Mouse (Mus musculus): ENCODE measurements around the gene Usp47. TPM values are rescaled to one million over a fixed set of nuclear protein-coding genes. Genes with fewer than 3 reads are reported as not detected.

Gene Usp47
- polyA plus RNA-seq, 1 experiment: 15.5 TPM

- Histone ChIP-seq H3K4me1 (ENCODE audit: control insufficient read depth, insufficient read depth, low read length) (peaks cover 7% of the 10 kb centered on the region), H3K4me3 (ENCODE audit: insufficient read depth, low read depth, low read length) (no peak overlapping the region), H3K27ac (ENCODE audit: insufficient read depth, low read depth, low read length) (no peak overlapping the region), H3K36me3 (ENCODE audit: control insufficient read depth, insufficient read depth, low read length) (no peaks in the 10 kb centered on the region), H3K27me3 (replicated peaks; ENCODE audit: control insufficient read depth, insufficient read depth, low read length) (no peaks in the 10 kb centered on the region)
- peak; percentile 64 for DNase-seq
- no peak for TF ChIP-seq POLR2A (IDR thresholded peaks at IDR 0.05; ENCODE audit: low read depth, low read length)
- no peak for TF ChIP-seq CTCF (conservative IDR thresholded peaks at IDR 0.05; ENCODE audit: insufficient read depth, insufficient read length, low read depth, low read length)
- 47% methylated on average over 4 of the region's 4 CpGs for WGBS
These were observed 105.5 kb downstream of the Usp47 start for GRCm38 (mm10) chr7:112128810-112129209.

- no peak for TF ChIP-seq CTCF (conservative IDR thresholded peaks at IDR 0.05; ENCODE audit: insufficient read depth, insufficient read length, low read depth, low read length)
- TF ChIP-seq POLR2A (IDR thresholded peaks at IDR 0.05; ENCODE audit: low read depth, low read length): no peak
- peak; percentile 17 for DNase-seq
- H3K36me3 ChIP-seq (ENCODE audit: control insufficient read depth, insufficient read depth, low read length): no peaks in the 10 kb centered on the region
- no peaks in the 10 kb centered on the region for H3K27me3 ChIP-seq (replicated peaks; ENCODE audit: control insufficient read depth, insufficient read depth, low read length)
- H3K27ac ChIP-seq (ENCODE audit: insufficient read depth, low read depth, low read length): no peak overlapping the region
- 74% methylated on average over 6 of the region's 6 CpGs for WGBS
- H3K4me3 ChIP-seq (ENCODE audit: insufficient read depth, low read depth, low read length): no peak overlapping the region
- H3K4me1 ChIP-seq (ENCODE audit: control insufficient read depth, insufficient read depth, low read length): peaks cover 7% of the 10 kb centered on the region
These were observed 106.5 kb downstream of the Usp47 start for GRCm38 (mm10) chr7:112129851-112130250.

DNA sequence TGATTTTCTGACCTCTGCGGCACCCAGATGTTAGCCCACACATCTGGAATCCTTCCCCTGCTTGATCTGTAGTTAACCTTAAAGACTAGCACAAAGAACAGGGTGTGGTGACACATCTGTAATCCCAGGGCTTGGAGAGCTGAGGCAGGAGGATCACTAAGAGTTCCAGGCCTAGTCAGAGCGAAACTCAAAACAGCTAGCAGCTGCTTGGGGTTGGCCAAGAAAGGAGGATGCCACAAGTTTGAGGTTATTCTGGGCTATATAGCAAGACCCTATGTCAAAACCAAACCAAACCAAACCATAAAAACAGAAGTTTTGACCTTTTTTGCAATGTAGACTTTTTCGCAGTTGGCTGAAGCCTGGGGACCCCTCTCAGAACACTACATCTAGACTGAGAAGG is 107.4 kb downstream of the Usp47 start:
- Histone ChIP-seq H3K4me3 (ENCODE audit: insufficient read depth, low read depth, low read length) (no peak overlapping the region), H3K27ac (ENCODE audit: insufficient read depth, low read depth, low read length) (no peak overlapping the region), H3K4me1 (ENCODE audit: control insufficient read depth, insufficient read depth, low read length) (peaks cover 7% of the 10 kb centered on the region), H3K36me3 (ENCODE audit: control insufficient read depth, insufficient read depth, low read length) (no peaks in the 10 kb centered on the region), H3K27me3 (replicated peaks; ENCODE audit: control insufficient read depth, insufficient read depth, low read length) (no peaks in the 10 kb centered on the region)
- DNase-seq: no peak
- TF ChIP-seq CTCF (conservative IDR thresholded peaks at IDR 0.05; ENCODE audit: insufficient read depth, insufficient read length, low read depth, low read length) (no peak), POLR2A (IDR thresholded peaks at IDR 0.05; ENCODE audit: low read depth, low read length) (no peak)
- WGBS: 90% methylated on average over 3 of the region's 3 CpGs

- H3K36me3 ChIP-seq (ENCODE audit: control insufficient read depth, insufficient read depth, low read length): no peaks in the 10 kb centered on the region
- H3K4me1 ChIP-seq (ENCODE audit: control insufficient read depth, insufficient read depth, low read length): peaks cover 7% of the 10 kb centered on the region
- WGBS: 67% methylated on average over 6 of the region's 6 CpGs
- no peak for DNase-seq
- no peaks in the 10 kb centered on the region for H3K27me3 ChIP-seq (replicated peaks; ENCODE audit: control insufficient read depth, insufficient read depth, low read length)
- no peak overlapping the region for H3K27ac ChIP-seq (ENCODE audit: insufficient read depth, low read depth, low read length)
- no peak for TF ChIP-seq CTCF (conservative IDR thresholded peaks at IDR 0.05; ENCODE audit: insufficient read depth, insufficient read length, low read depth, low read length)
- no peak overlapping the region for H3K4me3 ChIP-seq (ENCODE audit: insufficient read depth, low read depth, low read length)
These were observed 108.7 kb downstream of the Usp47 start for GRCm38 (mm10) chr7:112132005-112132404.

- no peaks in the 10 kb centered on the region for H3K27me3 ChIP-seq (replicated peaks; ENCODE audit: control insufficient read depth, insufficient read depth, low read length)
- no peak overlapping the region for H3K27ac ChIP-seq (ENCODE audit: insufficient read depth, low read depth, low read length)
- H3K4me1 ChIP-seq (ENCODE audit: control insufficient read depth, insufficient read depth, low read length): peaks cover 5% of the 10 kb centered on the region
- H3K36me3 ChIP-seq (ENCODE audit: control insufficient read depth, insufficient read depth, low read length): no peaks in the 10 kb centered on the region
- no peak for DNase-seq
- WGBS: 92% methylated on average over 5 of the region's 5 CpGs
- TF ChIP-seq POLR2A (IDR thresholded peaks at IDR 0.05; ENCODE audit: low read depth, low read length) (no peak), CTCF (conservative IDR thresholded peaks at IDR 0.05; ENCODE audit: insufficient read depth, insufficient read length, low read depth, low read length) (peak; percentile 15; the same call in 1 of the 2 replicates)
- H3K4me3 ChIP-seq (ENCODE audit: insufficient read depth, low read depth, low read length): no peak overlapping the region
These were observed 110.0 kb downstream of the Usp47 start for GRCm38 (mm10) chr7:112133277-112133676.

- TF ChIP-seq POLR2A (IDR thresholded peaks at IDR 0.05; ENCODE audit: low read depth, low read length) (no peak), CTCF (conservative IDR thresholded peaks at IDR 0.05; ENCODE audit: insufficient read depth, insufficient read length, low read depth, low read length) (no peak)
- H3K4me1 ChIP-seq (ENCODE audit: control insufficient read depth, insufficient read depth, low read length): no peaks in the 10 kb centered on the region
- WGBS: 81% methylated on average over 4 of the region's 4 CpGs
- no peaks in the 10 kb centered on the region for H3K27me3 ChIP-seq (replicated peaks; ENCODE audit: control insufficient read depth, insufficient read depth, low read length)
- H3K27ac ChIP-seq (ENCODE audit: insufficient read depth, low read depth, low read length): no peak overlapping the region
- no peak overlapping the region for H3K4me3 ChIP-seq (ENCODE audit: insufficient read depth, low read depth, low read length)
- DNase-seq: no peak
- no peaks in the 10 kb centered on the region for H3K36me3 ChIP-seq (ENCODE audit: control insufficient read depth, insufficient read depth, low read length)
These were observed 111.9 kb downstream of the Usp47 start for GRCm38 (mm10) chr7:112135161-112135560.

DNA sequence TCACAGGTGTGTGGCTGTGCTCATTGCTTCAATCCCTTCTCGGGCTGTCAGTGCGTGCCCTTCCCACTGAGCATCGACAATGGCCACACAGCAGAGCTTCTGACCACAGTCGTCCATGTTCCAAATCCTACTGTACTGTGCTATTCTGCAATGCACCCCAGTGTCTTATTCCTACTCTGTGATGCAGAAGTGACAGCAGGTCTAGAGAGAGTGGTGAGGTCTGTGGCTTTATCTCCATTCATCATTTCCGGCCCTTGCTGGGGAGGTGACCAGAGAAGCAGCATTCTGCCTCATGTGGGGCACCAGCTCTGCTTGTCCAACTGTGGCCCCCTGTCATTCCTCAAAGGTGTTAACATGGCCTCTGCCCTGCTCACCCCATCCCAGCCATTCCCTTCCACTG is 113.2 kb downstream of the Usp47 start:
- no peak for DNase-seq
- H3K36me3 ChIP-seq (ENCODE audit: control insufficient read depth, insufficient read depth, low read length): no peaks in the 10 kb centered on the region
- no peak overlapping the region for H3K4me3 ChIP-seq (ENCODE audit: insufficient read depth, low read depth, low read length)
- no peak overlapping the region for H3K27ac ChIP-seq (ENCODE audit: insufficient read depth, low read depth, low read length)
- H3K4me1 ChIP-seq (ENCODE audit: control insufficient read depth, insufficient read depth, low read length): no peaks in the 10 kb centered on the region
- WGBS: 88% methylated on average over 5 of the region's 5 CpGs
- TF ChIP-seq CTCF (conservative IDR thresholded peaks at IDR 0.05; ENCODE audit: insufficient read depth, insufficient read length, low read depth, low read length): no peak
- TF ChIP-seq POLR2A (IDR thresholded peaks at IDR 0.05; ENCODE audit: low read depth, low read length): no peak
- no peaks in the 10 kb centered on the region for H3K27me3 ChIP-seq (replicated peaks; ENCODE audit: control insufficient read depth, insufficient read depth, low read length)

- WGBS: 81% methylated on average over 7 of the region's 7 CpGs
- DNase-seq: no peak
- H3K36me3 ChIP-seq (ENCODE audit: control insufficient read depth, insufficient read depth, low read length): no peaks in the 10 kb centered on the region
- no peak for TF ChIP-seq CTCF (conservative IDR thresholded peaks at IDR 0.05; ENCODE audit: insufficient read depth, insufficient read length, low read depth, low read length)
- TF ChIP-seq POLR2A (IDR thresholded peaks at IDR 0.05; ENCODE audit: low read depth, low read length): no peak
- H3K4me1 ChIP-seq (ENCODE audit: control insufficient read depth, insufficient read depth, low read length): no peaks in the 10 kb centered on the region
- H3K4me3 ChIP-seq (ENCODE audit: insufficient read depth, low read depth, low read length): no peak overlapping the region
- H3K27ac ChIP-seq (ENCODE audit: insufficient read depth, low read depth, low read length): peak overlapping the region; percentile 54; the same call in 1 of the 2 replicates
- H3K27me3 ChIP-seq (replicated peaks; ENCODE audit: control insufficient read depth, insufficient read depth, low read length): no peaks in the 10 kb centered on the region
These were observed 114.8 kb downstream of the Usp47 start for GRCm38 (mm10) chr7:112138168-112138508.
